Mouse (Mus musculus): ENCODE measurements around the gene Omt2b.
"Not testable (repeated sequence)": the region's sequence is repeated elsewhere in the genome, so short reads cannot be mapped to it uniquely, and the experiment has no call there.

The Omt2b gene

GRCm38 (mm10) chr9:78327289-78327688 is at the start of gene Omt2b:
TSS of gene Omt2b (plus strand) at chr9:78327589.
- not testable (repeated sequence) for DNase-seq (ENCODE audit: low spot score)

- not testable (repeated sequence) for DNase-seq (ENCODE audit: low spot score)
Observed at GRCm38 (mm10) chr9:78282002-78282711, 45.2 kb upstream of the Omt2b start.

GRCm38 (mm10) chr9:78289063-78289462 is 38.3 kb upstream of the Omt2b start:
- not testable (repeated sequence) for DNase-seq (ENCODE audit: low spot score)

- not testable (repeated sequence) for DNase-seq (ENCODE audit: low spot score)
Observed at GRCm38 (mm10) chr9:78289723-78290122, 37.7 kb upstream of the Omt2b start, which contains the start of gene Gm10639. TSS of gene Gm10639 (plus strand) at chr9:78289923.

DNA sequence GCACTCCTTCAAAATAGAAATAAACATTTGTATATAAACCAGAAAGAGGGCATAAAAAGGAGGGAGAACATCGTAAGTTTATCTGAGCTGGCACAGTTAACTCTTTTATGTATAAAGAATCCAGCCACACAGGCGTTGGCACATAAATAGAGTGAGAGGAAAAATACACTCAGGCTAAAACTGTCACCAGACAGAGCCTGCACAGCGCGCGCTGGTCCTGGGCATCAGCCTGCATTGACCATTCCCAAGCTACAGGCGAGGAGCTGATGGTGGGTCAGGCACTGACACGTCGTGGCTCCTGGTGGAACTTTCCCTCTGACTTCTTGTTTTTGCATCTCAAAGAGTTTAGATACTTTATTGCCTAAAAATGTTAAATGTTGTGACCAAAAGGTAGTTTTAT is 34.9 kb upstream of the Omt2b start:
- not testable (repeated sequence) for DNase-seq (ENCODE audit: low spot score)

DNA sequence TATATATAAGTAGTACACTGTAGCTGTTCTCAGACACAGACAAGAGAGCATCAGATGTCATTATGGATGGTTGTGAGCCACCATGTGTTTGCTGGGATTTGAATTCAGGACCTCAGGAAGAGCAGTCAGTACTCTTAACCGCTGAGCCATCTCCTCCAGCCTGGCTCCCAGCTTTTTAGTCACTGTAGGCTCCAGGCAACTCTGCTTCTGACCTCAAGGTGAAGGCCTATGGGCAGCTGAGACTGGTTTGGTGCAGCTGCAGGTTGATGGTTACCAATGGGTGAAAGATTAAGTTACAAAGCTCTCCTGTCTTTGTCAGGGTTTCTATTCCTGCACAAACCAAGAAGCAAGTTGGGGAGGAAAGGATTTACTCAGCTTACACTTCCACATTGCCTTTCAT is 33.7 kb upstream of the Omt2b start:
- not testable (repeated sequence) for DNase-seq (ENCODE audit: low spot score)

DNA sequence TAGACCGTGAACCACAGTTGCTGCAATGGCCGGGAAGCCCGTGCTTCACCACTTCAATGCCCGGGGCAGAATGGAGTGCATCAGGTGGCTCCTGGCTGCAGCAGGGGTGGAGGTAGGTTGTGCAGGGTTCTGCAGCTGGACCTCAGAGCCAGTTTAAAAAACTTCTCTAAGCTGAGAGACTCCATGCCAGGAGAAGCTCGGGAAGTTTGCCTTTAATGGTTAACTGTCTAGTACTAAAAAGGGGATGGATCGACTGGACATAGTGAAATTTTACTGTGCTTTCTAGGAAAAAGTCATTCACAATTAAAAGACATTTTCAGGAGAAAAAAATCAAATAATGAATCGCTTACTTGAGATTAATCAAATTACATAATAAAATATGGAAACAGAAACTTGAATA is 32.6 kb upstream of the Omt2b start:
- DNase-seq (ENCODE audit: low spot score): not testable (repeated sequence)

- peak; percentile 20 for DNase-seq (ENCODE audit: low spot score)
Observed at GRCm38 (mm10) chr9:78296089-78296488, 31.3 kb upstream of the Omt2b start.

DNA sequence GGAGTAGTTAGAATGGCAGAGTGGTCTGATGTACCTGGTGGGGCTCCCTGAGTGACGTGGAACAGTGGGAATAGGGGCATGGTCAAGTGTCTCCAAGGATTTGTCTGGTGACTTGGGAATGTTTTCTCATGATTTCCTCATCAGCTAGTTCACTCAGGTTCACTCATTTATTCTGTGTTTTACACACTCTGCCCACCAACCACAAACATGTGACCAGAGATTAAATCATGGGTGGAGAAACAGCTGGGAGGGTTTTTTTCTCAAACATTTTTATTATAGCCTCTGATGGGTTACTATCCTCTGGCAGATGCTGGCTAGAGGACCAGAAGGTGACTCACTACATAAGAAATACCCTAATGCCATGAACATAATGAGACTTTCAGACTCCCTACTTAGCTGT is 29.2 kb upstream of the Omt2b start:
- DNase-seq (ENCODE audit: low spot score): no peak

DNA sequence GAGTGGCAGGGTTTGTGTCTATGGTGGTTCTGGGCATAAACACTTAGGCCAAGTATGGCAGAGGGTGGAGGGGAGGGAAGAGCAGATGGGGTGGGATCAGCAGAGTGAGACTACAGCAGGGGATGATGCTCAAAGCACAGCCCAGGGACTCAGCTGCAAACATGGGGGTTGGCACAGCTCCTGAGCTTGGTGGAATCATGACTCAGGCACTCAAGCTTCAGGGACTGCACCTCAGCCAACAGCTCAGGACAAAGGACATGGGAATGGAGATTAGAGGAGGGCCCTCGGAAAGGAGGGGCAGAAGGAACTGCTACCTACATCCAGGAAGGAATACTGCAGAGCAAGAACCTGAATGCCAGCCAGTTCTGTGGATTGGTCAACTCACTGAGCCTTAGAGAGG is 28.2 kb upstream of the Omt2b start:
- not testable (repeated sequence) for DNase-seq (ENCODE audit: low spot score)

DNA sequence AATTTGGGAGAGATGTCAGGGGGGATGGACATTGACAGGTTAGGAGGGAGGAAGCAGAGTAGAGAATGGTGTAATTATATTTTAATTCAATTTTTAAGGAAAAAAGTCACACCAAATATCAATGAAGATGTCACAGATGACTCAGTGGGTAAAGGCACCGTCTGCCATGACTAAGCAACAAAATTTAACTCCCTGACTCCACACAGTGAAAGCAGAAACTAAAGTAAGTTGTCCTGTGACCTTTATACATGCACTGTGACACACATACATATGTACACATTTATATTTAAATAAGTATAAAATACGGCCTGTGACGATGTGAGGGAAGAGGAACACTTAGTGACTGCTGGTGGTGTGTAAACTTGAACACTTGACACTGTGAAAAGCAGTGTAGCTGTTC is 19.3 kb upstream of the Omt2b start:
- not testable (repeated sequence) for DNase-seq (ENCODE audit: low spot score)

DNA sequence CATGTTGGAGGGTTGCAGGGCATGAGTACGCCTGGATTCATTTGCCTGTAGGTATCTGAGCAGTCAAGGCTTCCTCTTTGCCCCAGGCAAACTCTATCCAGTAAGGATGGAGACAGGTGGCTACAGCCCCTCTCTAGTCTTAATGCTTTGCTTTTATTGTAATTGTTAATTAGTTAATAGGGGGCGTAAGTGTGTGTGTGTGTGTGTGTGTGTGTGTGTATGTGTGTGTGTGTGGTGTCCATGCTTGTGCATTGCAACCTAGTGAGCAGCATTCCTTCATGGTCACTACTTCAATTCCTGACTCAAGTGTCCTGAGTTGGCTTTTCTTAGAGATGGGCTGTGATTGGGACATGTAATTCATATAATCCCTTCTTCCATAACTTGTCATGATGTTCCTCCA is 12.7 kb upstream of the Omt2b start, which contains the start of gene Omt2a:
Omt2a (minus strand) TSS at position 101 of the 400 bp plus-strand sequence.
- DNase-seq (ENCODE audit: low spot score): no peak

DNA sequence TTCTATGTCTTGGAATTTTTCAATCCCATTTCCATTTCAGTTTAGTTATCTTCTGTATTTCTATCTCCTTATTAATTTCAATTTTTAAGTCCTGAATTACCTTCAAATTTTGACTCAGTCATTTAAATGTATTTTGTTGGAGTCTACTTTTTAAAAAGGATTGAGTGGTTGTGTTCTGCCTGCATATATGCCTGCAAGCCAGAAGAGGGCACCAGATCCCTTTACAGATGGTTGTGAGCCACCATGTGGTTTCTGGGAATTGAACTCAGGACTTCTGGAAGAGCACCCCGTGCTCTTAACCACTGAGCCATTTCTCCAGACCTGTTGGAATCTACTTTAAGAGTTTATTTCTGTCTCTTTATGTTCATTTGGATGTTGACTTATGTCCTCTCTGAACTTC is 7.9 kb upstream of the Omt2b start:
- no peak for DNase-seq (ENCODE audit: low spot score)

DNA sequence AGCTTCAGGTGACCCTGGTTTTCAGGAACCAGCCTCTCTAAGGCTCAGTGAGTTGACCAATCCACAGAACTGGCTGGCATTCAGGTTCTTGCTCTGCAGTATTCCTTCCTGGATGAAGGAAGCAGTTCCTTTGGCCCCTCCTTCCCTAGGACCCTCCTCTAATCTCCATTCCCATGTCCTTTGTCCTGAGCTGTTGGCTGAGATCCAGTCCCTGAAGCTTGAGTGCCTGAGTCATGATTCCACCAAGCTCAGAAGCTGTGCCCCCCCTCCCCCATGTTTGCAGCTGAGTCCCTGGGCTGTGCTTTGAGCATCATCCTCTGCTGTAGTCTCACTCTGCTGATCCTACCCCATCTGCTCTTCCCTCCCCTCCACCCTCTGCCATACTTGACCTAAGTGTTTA is 9.7 kb downstream of the Omt2b start:
- not testable (repeated sequence) for DNase-seq (ENCODE audit: low spot score)

- DNase-seq (ENCODE audit: low spot score): peak; percentile 43
Observed at GRCm38 (mm10) chr9:78340324-78340723, 12.9 kb downstream of the Omt2b start.

DNA sequence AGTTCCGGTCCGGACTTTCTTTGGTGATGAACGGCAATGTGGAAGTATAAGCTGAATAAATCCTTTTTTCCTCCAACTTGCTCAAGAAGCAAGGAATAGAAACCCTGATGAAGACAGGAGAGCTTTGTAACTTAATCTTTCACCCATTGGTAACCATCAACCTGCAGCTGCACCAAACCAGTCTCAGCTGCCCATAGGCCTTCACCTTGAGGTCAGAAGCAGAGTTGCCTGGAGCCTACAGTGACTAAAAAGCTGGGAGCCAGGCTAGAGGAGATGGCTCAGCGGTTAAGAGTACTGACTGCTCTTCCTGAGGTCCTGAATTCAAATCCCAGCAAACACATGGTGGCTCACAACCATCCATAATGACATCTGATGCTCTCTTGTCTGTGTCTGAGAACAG is 15.1 kb downstream of the Omt2b start:
- not testable (repeated sequence) for DNase-seq (ENCODE audit: low spot score)

GRCm38 (mm10) chr9:78343055-78343454 is 15.7 kb downstream of the Omt2b start:
- not testable (repeated sequence) for DNase-seq (ENCODE audit: low spot score)

DNA sequence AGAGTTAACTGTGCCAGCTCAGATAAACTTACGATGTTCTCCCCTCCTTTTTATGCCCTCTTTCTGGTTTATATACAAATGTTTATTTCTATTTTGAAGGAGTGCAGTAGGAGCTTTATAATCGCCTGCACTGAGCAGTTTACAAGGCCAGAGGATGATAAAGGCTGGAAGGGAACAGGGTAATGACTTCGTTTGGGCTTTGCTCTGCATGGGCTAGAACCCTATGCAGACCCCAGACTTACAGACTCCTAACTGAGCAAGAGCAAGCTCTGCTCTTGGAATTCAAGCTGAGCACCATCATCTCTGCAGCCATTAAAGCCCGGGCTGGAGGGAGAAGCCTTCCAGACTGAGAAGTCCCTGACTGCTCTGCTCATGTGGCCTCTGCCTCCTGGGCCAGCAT is 17.8 kb downstream of the Omt2b start:
- not testable (repeated sequence) for DNase-seq (ENCODE audit: low spot score)

- no peak for DNase-seq (ENCODE audit: low spot score)
Observed at GRCm38 (mm10) chr9:78347004-78347403, 19.6 kb downstream of the Omt2b start.

GRCm38 (mm10) chr9:78348206-78349004 is 21.0 kb downstream of the Omt2b start:
- not testable (repeated sequence) for DNase-seq (ENCODE audit: low spot score)

DNA sequence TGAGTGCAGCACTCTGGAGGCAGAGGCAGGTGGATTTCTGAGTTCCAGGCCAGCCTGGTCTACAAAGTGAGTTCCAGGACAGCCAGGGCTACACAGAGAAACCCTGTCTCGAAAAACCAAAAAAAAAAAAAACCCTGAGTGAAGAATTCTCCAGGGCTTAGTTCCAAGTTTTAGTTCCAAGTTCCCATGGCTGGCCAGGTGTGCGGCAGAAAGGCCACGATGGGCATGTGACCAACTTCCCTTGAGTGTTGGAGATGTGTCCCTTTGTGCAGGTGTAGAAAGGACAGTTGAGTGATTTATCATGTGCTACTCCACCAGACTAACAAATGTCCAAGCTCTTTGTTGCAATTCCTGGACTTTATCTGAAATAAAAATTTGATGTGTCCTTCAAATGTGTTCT is 21.8 kb downstream of the Omt2b start:
- not testable (repeated sequence) for DNase-seq (ENCODE audit: low spot score)

- DNase-seq (ENCODE audit: low spot score): not testable (repeated sequence)
Observed at GRCm38 (mm10) chr9:78350007-78350406, 22.6 kb downstream of the Omt2b start.

Measured in ovary, postnatal 36 days (tissue).